Mouse (Mus musculus): Measurements from ENCODE around the gene Gm17387.
"Not testable (repeated sequence)": the region's sequence is repeated elsewhere in the genome, so short reads cannot be mapped to it uniquely, and the experiment has no call there.

The Gm17387 gene

DNA sequence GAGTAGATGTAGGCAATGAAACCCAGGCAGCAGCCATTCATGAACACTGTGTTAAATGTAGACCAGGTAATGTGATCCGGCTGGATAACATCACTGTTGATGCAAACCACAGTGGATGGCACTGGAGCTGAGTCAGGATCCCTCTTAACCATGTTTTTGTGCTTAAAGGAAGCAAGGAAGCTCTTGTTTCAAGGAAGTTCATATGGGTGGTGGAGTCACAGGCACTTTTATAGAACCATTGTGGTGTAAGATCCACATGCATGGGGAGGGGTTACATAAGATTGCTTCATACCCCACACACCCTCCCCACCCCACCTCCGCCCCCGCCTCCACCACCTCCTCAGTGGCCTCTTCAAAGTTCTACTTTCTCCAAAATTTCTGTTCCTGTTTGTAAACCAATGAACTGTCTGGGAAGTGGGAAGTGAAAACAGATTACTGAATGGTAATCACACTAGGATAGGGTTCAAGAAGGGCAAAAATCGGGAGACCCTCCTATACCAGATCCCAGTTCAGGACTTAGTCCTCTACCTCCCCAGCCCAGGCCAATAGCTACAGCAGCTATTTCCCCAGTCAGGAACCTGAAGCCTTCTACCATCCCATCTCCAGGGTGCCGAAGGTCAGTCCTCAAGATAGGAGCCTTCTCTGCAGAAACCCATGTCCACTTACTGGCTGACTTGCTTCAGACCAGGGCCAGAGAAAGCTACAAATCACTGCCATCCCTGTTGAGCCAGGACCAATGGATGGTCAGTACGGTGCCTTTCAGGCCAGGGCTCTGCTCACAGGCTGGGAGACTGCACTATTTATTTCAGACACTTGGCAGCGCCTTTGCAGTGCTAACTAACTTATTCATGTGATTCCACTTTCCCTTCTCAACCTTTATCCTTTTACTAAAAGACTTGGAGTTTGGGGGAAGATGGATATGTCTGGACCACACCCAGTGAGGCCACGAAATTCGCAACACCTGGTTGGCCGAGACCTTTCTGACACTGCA is 11.9 kb upstream of the Gm17387 start:
- no peak for DNase-seq (ENCODE audit: low spot score)

DNA sequence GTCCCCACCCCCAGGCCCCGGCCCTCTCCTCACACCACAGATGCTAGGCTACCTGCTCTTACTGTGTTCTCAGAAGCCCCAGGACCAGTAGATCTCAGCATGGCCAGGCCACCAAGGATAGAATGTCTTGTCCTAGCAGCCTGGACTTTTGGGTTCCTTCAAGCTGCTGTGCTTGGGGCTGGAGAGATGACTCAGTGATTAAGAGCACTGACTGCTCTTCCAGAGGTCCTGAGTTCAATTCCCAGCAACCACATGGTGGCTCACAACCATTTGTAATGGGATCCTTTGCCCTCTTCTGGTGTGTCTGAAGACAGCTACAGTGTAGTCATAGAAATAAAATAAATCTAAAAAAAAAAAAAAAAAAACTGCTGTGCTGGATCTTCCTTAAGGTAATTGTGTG is 11.1 kb upstream of the Gm17387 start, which contains the start of gene Ifitm6:
Gene Ifitm6 (minus strand): TSS at position 101 of the 400 bp plus-strand sequence.
- not testable (repeated sequence) for DNase-seq (ENCODE audit: low spot score)

DNA sequence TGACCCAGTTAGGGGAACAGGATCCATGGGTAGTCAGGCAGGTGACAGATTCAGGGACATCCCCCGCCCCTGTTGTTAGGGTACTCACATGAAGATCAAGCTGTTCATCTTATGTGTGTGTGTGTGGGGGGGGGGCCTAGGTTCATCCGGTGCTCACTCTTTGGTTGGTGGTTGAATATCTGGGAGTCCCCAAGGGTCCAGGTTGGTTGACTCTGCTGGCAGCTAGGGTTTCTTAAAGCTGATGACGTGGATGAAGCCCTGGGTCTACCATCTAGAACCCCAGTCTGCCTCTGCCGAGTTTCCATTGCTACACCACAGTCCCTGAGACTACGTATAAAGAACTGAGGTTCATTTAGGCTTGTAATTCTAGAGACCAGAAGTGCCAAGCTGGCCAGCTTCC is 9.9 kb upstream of the Gm17387 start:
- no peak for DNase-seq (ENCODE audit: low spot score)

DNA sequence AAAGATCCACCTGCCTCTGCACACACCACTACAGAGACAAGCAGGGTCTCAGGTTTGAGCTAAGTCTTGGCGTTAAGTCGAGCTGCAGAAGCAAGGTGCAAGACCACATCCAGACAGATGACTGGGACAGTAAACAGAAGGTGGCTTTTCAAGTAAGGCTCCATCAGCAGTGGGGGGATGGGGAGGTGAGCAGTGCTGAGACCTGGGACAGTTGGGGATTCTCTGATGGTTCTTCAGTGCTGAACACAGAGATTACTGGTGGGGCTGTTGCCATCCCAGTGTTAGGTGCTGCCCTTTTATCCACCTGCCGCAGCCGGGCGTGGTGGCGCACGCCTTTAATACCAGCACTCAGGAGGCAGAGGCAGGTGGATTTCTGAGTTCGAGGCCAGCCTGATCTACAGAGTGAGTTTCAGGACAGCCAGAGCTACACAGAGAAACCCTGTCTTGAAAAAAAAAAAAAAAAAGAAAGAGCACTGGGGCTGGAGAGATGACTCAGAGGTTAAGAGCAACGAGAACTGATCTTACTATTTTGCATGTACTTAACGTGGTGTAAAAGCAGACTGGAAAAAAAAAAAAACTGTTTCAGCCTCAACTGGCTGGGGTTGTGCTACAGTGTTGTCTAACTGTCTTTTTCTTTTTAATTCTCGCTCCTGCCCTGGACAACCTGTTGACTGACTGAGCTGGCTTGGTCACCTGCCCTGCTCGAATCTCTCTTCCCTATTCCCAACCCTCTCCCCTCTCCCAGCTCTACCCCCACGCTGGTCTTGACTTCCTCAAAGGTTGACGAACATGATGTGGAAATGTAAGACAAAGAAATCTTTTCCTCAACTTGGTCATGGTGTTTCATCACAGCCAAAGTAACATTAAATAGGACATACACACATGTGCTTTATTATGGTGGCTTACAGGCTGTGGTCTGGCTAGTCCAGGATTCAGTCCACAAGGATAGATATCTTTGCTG is 7.2 kb upstream of the Gm17387 start:
- DNase-seq (ENCODE audit: low spot score): no peak

DNA sequence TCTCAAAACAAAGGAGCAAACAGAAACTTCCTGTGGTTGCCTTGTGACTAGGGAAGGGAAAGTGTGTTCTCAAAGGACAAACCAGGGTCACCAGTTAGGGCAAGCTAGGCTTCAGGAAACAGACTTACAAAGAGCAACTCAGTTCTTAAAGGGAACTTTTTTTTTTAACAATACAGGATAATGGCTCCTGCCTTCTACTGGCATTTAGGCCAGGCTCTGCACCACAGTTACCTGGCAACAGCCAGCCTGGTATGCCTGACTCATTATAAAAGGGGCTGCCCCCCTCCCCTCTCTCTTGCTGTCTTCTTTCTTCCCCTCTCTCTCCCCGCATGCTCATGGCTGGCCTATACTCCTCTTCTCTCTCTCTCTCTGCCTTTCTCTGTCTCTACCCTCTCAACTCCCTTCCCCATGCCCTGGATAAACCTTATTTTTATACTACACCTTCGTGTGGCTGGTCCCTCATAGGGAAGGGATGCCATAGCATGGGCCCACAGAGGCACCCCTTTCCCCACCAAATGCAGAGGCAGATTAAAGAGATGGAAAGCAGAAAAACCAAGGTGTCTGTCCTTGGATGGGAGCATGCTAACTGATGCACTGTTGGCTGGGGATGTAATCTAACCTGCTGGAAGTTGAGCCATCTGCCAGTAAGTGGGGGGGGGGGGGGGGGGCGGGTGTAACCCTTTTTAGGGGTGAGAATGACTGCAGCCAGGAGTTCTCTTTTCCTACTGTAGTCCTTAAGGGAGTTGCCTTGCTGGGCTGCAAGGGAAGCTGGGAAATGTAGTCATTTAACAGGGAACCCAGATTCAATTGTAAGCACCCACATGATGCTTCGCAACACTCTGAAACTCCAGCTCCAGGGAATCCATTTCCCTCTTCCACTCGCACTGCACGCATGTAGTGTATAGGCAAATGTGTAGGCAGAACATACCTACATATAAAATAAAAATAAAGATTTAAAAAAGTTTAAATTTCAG is 3.8 kb upstream of the Gm17387 start:
- DNase-seq (ENCODE audit: low spot score): peak; percentile 30

DNA sequence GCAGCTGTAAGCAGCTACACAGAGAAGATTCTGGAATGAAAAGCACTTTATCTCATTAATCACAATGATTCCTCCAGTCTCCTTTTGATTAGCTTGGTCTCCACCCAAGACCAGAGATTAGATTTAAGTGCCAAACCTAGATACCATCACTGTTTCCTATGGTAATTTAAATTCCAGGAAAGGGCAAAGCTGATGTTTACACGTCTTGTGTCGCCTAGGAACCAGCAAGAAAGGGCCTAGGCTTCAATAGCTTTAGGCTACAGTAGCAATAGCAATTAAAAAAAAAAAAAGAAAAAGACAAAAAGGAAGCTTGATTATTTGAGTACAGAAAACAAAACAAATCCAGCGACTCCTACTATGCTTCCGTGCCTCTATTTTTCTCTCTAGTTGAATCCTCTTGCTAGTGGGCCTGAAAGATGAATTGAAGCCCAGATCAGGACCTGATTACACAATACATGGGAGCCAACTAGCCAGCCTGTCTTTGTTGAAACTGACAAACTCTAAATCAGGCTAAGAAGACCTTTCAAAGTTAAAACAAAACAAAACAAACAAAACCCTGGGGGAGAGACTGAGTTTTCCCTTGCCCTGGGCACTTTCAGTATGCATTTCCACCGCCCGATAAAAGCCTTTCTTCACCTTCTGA is 2.7 kb upstream of the Gm17387 start:
- no peak for DNase-seq (ENCODE audit: low spot score)

DNA sequence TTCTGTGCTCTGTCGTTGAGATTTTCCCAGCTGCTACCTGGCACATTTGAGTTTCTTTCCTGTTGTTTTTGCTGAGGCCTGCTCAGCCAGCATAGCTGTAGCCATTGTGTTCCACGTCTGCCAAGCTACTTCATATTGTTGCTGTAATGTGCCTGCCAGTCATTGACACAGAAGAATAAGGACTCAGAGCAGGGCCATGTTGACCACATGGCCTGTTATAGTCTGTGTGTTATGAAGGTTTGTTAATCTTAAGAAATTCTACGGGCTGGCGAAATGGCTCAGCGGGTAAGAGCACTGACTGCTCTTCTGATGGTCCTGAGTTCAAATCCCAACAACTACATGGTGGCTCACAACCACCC is 2.2 kb upstream of the Gm17387 start:
- DNase-seq (ENCODE audit: low spot score): no peak

DNA sequence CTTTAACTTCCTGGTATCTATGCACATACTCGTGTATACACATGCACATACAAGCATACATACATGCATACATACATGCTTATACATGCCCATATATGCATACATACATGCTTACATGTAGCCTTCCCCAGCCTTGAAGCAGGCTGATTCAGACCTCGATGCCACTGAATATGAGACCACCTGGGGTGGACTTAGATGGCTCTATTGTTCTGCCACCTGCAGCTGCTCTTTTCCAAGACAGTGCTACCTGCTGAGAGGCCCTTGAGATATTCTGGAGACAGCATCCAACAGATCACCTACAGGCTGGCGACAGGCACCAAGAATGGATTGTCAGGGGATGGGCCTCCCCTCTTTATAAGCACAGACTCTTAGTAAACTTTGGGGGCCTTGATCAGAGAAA is 1.5 kb downstream of the Gm17387 start:
- no peak for DNase-seq (ENCODE audit: low spot score)

DNA sequence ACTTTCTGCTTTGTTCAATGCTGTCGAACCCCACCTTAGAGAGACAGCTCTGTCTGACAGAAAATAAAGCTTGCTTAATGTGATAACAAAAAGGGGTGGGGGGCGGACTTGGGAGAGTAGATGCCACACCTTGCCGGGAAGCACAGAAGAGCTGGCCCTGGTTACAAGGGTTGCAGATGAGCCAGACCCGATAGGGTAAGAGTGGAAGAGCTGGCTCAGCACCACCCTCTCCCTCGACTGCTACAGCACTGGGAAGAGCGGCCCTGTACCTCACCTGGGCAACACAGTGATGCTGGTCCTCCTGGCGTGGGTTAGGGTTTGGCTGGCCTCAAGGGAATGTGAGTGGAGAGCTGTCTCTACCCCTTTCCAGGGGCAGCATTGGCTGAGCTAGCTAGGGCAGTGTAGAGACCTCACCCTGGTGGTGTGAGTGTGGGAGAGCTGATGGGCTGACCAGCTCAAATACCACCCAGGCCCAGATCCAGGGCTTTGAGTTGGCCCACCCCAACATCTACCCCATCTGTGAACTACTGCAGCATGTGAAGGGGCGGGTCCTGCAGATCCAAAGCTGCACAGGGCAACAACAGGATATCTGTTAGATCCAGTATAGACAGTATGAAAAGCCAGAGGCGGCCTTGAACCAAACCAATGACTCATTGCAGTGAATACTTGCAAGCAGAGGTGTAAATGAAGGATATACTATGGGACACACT is 3.7 kb downstream of the Gm17387 start:
- no peak for DNase-seq (ENCODE audit: low spot score)

DNA sequence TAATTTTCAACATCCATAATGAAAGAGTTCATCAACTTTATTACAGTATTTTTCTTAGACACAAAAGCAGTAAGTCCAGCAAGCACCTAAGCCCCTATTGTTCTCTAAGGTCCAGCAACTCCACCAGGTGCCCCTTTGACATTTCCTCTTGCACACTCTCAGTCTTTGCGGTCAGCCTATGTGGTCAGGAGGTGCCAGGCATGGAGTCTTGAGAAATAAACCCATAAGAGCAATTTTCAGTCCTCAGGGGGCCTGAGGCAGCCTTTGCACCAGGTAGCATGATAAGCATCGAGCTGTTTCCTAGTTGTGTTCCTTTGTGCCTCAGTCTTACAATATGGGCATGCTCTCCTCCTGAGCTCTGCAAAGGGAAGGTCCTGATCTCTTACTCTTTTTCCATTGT is 7.7 kb downstream of the Gm17387 start:
- DNase-seq (ENCODE audit: low spot score): not testable (repeated sequence)

DNA sequence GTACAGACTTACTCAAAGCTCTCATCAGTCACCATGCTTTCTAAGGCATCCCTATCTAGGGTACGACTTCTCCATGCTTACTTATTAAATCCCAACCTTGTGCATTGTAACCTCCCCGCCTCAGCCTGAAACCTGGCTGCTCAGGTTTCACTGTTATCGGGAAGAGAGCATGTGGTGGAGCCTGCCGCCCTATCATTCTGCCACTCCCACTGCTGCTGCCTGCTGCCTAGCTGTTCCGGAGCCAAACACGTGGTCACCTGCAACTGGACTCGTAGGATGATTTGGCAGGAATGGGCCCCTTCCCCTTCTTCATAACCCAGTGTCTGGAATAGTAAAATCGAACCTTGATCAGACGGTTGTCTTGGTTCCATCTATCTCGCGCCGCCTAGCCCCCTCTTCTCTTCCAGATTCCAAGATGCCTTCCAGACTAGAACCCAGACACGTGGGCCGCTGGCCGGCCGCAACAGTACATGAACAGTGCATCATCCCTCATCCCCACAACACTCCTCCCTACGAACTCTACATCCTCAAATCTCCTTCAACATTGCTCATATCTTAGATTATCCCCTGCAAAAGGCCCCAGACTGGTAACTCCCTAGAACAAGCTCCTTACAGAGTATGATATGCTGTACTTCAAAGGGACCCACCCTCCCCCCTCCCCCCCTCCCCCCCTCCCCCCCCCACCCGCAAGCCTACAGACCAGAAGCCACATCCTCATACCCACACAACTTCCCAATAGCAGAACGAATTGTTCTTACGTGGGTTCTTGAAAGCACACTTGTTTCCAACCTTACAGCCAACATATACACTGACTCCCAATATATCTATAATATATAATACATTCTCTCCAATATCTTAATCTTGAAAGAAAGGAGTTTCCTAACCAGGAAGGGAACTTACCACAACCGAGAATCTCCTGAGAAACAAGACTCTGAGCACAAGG is 9.4 kb downstream of the Gm17387 start:
- DNase-seq (ENCODE audit: low spot score): no peak

DNA sequence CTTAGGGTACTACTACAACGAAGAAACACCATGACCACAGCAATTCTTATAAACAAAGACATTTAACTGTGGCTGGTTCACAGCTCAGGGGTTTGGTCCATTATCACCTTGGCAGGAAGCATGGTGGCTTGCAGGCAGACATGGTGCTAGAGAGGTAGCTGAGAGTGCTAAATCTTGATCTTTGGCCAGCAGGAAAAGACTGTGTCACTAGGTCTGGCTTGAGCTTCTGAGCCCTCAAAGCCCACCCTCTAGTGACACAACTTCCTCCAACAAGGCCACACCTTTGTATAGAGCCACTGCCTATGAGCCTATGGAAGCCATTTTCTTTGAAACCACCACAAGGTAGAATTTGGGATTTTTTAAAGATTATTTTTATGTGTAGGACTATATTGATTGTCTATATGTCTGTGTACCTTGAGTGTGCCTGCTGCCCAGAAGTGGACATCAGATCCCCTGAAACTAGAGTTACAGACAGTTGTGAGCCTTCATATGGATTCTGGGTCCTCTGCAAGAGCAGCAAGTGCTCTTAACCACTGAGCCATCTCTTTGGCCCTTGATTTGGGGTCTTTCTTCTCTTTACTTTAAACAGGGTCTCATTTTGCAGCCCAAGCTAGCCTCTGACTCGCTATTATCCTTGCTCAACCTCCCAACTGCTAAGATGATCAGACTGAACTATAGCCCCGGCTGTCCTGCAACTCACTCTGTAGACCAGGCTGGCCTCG is 10.6 kb downstream of the Gm17387 start:
- DNase-seq (ENCODE audit: low spot score): no peak

DNA sequence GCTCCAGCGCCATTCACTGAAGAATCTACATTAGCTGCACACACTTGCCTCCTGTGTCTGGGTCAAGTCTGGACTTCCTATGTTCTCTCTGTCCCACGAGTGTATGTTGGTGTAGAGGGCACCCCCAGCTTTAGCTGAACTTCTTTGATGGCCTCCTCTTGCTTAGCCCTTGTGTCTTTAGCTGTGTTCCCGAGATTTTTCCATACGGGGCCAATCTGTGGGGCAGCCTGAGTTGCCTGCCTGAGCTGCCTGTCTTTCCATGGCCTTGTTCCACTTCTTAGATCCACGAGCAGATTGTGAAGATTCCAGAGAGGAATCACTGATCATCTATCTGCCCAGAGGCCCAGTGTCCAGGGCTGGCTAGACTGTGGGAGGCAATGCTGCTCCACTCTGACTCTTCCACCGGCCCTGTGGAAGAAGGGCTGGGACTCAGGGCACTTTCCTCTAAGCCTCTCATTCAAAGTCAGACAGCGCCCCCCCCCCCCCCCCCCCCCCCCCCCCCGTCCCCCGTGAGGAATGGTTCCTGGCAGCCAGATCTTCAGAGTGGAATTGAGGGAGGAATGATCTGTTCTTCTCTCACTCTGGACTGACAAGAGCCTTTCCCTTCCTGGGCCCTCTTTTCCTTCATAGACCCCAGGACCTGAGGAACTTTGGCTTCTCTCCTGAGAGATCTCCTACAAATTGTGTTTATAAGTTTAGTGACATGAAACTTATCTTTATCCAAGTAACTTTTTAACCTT is 12.1 kb downstream of the Gm17387 start:
- DNase-seq (ENCODE audit: low spot score): peak; percentile 23

DNA sequence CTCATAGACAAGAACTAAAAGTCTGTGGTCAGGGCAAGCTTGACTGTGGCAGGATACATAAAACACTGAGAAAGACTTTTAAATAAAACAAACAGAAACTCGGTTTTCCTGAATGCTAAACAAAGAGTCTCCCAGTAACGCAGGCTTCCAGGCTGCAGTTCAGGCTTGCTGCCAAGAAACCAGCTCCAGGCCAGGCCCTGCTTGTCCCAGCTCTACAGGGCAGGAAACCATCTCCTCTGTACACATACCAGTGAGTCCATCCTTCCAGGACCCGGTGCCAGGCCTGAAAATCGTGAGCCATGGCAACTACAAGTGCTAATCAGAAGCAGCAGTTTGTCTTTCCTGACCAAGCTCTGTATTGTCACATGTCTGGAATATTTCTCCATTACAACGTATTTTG is 12.7 kb downstream of the Gm17387 start:
- no peak for DNase-seq (ENCODE audit: low spot score)

DNA sequence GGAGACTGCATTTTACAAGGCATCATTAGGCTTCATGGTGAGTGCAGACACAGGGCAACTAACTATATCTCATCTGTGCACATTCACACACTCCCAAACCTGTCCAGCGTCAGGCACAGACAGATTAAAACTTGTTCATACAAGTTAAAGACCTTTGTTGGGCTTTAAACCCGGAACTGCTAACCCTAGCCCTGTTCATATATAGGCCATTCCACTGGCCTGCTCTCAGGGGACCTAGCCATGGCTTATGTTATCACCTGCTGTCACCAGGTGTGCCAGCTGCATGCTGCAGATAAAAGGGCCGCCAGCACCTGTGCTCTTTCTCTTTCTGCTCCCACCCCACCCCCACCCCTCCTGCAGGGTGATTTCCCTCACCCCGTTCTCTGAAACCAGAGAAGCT is 13.6 kb downstream of the Gm17387 start:
- DNase-seq (ENCODE audit: low spot score): no peak

DNA sequence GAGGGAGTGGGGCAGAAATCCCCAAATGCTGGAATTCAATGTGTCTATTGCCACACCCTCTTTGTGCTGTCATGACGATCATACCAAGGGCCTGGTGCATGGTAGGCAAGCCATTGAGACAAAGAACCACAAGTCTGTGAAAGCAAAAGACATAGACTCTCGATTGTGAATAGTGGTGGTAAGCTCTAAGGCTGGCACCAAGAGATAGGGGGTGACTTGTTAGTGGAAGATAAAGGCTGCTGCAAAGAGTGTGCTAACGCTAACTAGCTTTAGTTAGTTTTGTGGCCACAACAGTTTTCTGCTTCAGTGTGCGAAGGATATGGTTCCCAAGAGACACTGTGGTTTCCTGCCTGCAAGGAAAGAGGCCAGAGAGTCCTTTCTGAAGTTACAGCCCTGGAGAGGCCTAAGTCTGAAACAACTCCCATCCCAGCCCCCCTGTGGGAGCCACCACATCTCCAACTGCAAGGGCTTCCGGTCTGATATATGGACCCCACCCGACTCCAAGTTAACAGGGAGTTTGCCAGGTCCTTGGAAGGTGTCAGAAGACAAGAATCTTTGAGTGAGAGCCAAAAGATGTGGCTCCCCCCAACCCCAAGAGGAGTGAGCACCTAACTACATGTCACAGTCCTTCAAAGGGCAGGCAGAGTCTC is 18.1 kb downstream of the Gm17387 start:
- DNase-seq (ENCODE audit: low spot score): no peak

DNA sequence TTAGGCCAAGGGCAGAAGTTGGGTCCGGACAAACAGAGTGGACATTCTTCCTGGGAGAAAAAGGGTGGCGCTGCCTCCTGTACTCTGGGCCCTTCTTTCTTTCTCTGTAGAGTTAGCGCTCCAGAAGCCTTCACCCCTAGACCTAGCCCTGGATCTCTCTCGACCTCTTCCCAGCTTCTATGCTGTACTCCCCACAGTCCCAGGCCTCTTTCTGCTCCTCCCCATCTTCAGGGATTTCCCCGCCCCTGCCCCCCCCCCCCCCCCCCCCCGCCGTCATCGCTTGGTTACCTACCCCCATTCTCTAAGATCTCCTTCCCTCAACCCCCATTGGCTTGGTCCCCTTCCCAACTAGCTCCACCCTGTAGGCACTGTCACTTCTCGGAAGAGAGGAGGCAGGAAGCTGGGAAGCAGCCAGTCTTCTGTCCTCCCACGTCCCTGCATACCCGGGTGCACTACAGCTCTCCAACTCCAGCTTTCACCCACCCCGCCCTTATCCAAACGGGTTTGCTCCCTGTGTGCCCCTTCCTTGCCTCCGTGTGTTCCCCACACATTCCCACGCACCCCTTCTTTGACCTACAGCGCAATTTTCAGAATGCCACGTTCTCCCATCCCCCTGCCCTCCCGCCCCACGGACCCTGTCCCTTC is 18.8 kb downstream of the Gm17387 start:
- peak; percentile 40 for DNase-seq (ENCODE audit: low spot score)

Data from retina, embryonic 14.5 days (tissue).